Mouse (Mus musculus): ENCODE results near the gene Abca13. TPM values are rescaled to one million over a fixed set of nuclear protein-coding genes. Genes with fewer than 3 reads are reported as not detected.

The Abca13 gene
- total RNA-seq, 1 experiment from 2014 or later: 5.6 TPM

Other genes with a start within 250 kb of the Abca13 start
- gene Pkd1l1, start 218.7 kb upstream of the Abca13 start, total RNA-seq (2017): not detected in 2 replicates
- 18.7 and 22.3 TPM in 2 replicates for gene Hus1, start 180.8 kb upstream of the Abca13 start, total RNA-seq (2017)
- gene Gm11992, start 143.3 kb upstream of the Abca13 start, total RNA-seq (2017): 1.1 and 1.8 TPM in 2 replicates
- gene Sun3, start 143.0 kb upstream of the Abca13 start, total RNA-seq (2017): not detected in 2 replicates
- gene Upp1, start 73.8 kb upstream of the Abca13 start, total RNA-seq (2017): 9.8 and 14.5 TPM in 2 replicates